Mouse (Mus musculus): ENCODE data around the gene Igfals.

Igfals gene

GRCm38 (mm10) chr17:24894061-24894994 lies 28.5 kb downstream of the Igfals start:
- DNase-seq (ENCODE audit: inconsistent ontology term), result peak; percentile 8

- peak; percentile 87 for DNase-seq (ENCODE audit: inconsistent ontology term)
Observed at GRCm38 (mm10) chr17:24894995-24895547, 29.3 kb downstream of the Igfals start, which contains the start of the genes Eme2 and Mrps34. Eme2 (minus strand) TSS chr17:24895087. Mrps34 (plus strand) TSS chr17:24895116.

- DNase-seq (ENCODE audit: inconsistent ontology term), result peak; percentile 71
Observed at GRCm38 (mm10) chr17:24895571-24896240, 29.9 kb downstream of the Igfals start.

- peak; percentile 80 for DNase-seq (ENCODE audit: inconsistent ontology term)
Observed at GRCm38 (mm10) chr17:24896241-24896992, 30.6 kb downstream of the Igfals start, which contains the start of gene Nme3. Nme3 (plus strand) TSS chr17:24896500.

GRCm38 (mm10) chr17:24896993-24897269 lies 31.1 kb downstream of the Igfals start:
- DNase-seq (ENCODE audit: inconsistent ontology term), result peak; percentile 10

- no peak for DNase-seq (ENCODE audit: inconsistent ontology term)
Observed at GRCm38 (mm10) chr17:24897600-24897999, 31.8 kb downstream of the Igfals start.

GRCm38 (mm10) chr17:24898041-24898854 lies 32.5 kb downstream of the Igfals start:
- no peak for DNase-seq (ENCODE audit: inconsistent ontology term)

- DNase-seq (ENCODE audit: inconsistent ontology term), result peak; percentile 61
Observed at GRCm38 (mm10) chr17:24899153-24899552, 33.4 kb downstream of the Igfals start.

GRCm38 (mm10) chr17:24900014-24900413 lies 34.2 kb downstream of the Igfals start:
- DNase-seq (ENCODE audit: inconsistent ontology term), result no peak

GRCm38 (mm10) chr17:24902124-24902523 lies 36.3 kb downstream of the Igfals start:
- DNase-seq (ENCODE audit: inconsistent ontology term), result no peak

- no peak for DNase-seq (ENCODE audit: inconsistent ontology term)
Observed at GRCm38 (mm10) chr17:24902671-24903474, 37.1 kb downstream of the Igfals start.

- no peak for DNase-seq (ENCODE audit: inconsistent ontology term)
Observed at GRCm38 (mm10) chr17:24903767-24904166, 38.0 kb downstream of the Igfals start.

- no peak for DNase-seq (ENCODE audit: inconsistent ontology term)
Observed at GRCm38 (mm10) chr17:24907591-24907990, 41.8 kb downstream of the Igfals start.

GRCm38 (mm10) chr17:24913984-24914383 lies 48.2 kb downstream of the Igfals start:
- no peak for DNase-seq (ENCODE audit: inconsistent ontology term)

- DNase-seq (ENCODE audit: inconsistent ontology term), result no peak
Observed at GRCm38 (mm10) chr17:24923246-24923645, 57.4 kb downstream of the Igfals start.

- DNase-seq (ENCODE audit: inconsistent ontology term), result peak; percentile 41
Observed at GRCm38 (mm10) chr17:24929506-24929905, 63.7 kb downstream of the Igfals start.

Data from Muller cell, postnatal 12 days (primary cell).